Mouse (Mus musculus) CD4-positive, CD25-positive, alpha-beta regulatory T cell, adult 2 months (primary cell): ENCODE measurements around the gene Mapre1.
"Not testable (repeated sequence)": the region's sequence is repeated elsewhere in the genome, so short reads cannot be mapped to it uniquely, and the experiment has no call there.

ENCODE experiments used
- DNase-seq: peaks from one replicate; pipeline ENCODE4 v3.0.0-alpha.2; 2012; ENCODE audit warnings: low read depth, low spot score

Gene Mapre1

DNA sequence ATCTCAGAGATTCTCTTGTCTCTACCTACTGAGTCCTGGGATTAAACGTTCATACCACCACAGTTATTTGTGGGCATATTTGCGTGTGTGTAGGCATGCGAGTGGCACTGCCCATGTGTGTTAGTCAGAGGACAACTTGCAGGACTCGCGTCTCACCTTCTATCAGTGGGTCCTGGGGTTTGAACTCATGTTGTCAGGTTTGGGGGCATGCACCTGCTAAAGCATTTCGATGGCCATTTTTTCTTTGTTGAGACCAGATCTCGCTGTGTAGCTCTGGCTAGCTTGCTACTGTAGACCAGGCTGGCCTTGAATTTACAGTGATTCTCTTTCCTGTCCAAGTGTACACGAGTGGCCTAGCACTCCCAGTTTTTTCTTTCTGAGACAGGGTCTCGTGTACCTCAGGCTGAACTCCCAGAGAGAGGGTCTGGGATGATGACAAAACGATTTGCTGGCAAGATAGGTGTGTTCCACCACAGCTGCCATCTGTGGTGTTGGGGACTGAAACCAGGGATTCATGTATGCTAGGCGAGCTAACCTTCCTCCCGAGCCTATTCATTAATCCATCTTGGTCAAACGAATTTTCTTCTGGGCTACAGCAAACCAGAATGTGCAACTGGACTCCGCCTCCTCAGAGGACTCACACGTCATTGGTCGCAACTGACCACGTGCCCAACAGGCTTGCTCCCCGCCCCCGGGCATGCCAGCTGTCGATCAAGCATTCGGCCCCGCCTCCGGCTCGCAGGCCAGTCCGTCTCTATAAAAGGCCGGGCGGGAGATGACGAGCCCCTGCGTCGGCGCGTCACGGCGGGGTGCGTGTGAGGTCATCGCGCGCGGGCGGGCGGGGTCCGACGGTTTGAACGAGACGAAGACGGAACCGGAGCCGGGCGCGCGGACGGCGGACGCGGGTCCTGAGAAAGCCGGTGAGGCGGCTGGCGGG, at the start of gene Mapre1:
Gene Mapre1, plus strand, starts transcription at position 775 of the 937 bp plus-strand sequence.
- peak; percentile 100 for DNase-seq

DNA sequence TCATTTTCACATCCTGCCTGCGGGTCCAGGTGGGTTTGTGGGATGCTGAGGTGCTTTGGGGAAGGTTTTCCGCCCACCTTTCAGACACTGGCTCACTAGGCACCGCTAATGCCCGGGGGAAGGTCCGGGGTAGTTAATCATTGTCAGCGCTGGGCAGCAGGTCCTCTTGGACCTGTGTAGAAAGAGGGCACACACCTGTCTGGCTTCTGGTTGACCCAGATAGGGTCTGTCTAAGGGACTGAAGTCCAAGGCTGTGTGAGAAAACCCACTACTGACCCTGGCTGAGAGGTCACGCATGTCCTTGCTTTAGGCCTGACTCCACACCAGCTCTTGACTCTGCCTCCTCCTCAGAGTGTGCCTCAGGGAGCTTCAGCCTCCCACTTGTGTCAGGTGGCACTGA, 47.7 kb upstream of the Mapre1 start:
- not testable (repeated sequence) for DNase-seq

DNA sequence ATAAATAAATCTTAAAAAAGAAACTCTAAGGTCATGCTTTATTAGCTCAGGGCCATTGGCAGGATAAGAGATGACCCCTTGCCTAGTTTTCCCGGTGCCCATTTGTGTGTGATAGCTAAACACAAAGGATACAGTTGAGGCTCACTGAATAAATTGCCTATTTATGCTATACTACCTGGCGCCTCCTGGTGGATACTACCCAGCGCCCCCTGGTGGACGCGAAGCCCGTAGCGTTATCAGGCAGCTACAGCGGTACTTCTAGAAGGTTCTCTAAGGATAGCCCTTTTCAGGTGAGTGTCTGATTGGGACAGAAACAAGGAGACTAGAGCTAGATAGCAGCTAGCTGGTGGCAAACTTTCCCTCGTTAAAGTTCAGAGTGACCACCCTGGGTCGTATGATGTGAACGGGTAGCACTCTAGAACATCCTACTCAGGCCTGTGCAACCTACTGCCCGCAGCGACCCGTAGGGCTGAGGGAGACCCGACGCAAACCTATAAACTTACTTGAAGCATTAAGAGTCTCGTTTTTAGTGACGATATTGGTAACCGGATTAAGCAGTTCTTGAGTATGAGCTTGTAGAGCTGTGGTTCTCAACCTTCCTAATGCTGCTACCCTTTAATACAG, 46.5 kb upstream of the Mapre1 start:
- DNase-seq, result peak; percentile 84

DNA sequence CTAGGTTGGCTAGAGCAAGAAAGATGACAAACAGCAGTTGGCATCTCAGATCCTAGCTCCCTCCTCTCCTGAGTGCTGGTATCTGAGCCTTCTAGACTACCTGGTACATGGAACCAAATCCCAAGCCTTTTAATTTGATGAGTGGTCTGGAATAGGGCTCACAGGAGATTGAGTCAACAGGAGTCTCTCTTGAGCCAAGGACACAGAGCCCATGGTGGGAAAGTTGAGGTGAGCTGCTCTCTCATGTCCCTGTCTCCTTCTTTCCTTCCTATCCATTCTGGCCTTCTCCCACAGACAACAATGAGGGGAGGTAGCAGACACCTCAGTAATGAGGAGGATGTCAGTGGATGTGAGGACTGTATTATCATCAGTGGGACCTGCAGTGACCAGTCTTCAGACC, 44.7 kb upstream of the Mapre1 start, which contains the start of gene Dnmt3c:
Gene Dnmt3c, plus strand, starts transcription at position 301 of the 400 bp plus-strand sequence.
- DNase-seq, result no peak

DNA sequence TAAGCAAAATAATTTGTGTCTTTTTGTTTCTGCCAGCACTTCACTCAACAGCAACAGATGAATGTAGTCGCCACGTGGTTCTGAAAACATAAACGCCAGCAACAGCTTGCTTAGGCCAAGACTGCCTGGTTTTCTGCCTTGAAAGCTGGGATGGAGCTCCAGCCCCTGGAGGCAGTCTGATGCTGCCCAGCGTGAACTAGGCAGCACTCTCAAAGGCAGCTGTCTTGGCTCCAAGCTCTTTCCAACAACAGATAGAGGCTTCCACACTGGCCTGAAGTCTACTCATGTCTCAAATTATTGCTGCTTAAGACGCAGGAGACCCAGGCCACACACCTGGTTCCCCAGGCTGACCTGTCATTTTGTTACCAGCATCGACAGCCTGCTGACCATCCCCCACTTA, 37.7 kb upstream of the Mapre1 start:
- no peak for DNase-seq

DNA sequence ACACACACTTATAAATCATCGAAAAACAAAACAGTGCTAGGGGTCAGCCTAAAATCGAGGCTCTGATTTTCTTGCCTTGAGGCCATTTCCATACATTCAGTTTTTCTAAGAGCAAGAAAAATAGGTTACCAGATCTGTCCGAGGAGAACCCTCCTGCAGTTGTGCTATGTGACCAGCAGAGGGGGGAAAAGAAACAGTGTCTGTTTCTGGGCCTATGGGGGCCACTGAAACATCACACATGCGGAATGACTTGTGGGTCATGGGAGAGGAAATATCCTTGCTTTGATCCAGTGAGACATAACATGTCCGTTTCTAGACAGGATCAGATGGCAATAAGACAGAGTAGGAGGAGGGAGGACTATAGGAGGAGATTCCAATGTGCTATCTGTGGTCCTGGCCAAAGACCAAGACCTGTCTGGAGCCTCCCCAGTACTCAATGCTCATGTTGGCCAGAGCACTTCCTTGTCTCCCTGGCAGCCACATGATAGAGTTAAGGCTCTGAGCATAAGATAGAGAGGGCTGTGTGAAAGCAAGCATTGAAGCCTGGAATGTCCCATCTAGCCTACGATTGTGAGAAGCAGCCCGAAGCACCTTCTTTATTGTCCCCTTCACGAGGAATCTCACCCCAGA, 30.3 kb upstream of the Mapre1 start:
- peak; percentile 59 for DNase-seq

DNA sequence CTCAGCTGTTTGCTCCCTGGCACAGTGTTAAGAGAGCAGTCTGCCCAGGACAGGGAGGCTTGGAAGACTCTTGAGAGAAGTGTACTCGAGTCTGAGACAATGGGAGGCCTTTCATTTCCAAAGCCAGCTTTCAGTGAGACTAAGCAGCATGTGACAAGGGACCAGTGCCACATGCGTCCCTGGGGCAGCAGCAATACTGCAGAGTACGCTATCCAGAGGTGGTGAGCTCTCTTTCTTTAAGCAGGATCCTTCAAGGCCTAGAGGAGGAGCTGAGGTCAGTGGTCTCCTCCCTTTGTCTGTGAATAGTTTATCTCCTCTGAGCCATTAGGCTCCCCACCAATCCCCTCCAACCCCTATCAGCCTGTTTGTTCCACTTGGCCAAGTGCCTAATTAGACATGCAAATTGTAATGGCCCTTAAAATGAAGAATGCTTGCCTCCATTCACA, 28.4 kb upstream of the Mapre1 start:
- no peak for DNase-seq

DNA sequence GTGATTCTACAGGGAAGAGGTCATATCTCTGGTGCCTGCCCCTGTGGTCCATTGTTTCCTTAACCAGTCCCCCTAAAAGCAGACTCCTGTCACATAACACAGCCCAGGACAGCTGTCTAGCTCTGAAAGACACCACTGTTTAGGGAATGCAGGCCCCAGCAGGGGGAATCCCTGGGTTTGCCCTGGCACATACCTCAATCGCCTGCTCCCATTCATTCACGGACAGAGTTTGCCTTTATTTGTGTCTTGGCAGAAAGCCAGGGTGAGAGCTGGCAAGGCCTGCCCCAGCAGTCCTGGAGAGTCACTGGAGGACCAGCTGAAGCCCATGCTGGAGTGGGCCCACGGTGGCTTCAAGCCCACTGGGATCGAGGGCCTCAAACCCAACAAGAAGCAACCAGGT, 27.8 kb upstream of the Mapre1 start:
- no peak for DNase-seq

DNA sequence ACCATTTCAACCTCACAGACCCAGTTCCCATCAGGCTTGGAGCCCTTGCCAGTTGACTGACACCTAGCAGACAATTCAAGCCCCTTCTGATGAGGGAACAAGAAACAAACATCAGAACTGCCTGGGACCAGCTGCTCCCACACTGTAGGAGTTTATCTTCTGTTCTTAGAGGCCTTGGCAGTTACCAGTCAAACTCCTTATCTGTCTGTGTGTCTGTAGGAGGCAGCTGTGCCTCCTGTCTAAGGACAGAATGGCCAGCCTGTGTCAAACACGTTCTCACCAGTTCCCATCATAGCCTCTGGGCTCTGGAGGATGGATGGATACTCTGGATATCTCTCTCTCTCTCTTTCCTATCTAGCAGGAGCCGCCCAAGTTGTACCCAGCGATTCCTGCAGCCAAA, 23.2 kb upstream of the Mapre1 start:
- not testable (repeated sequence) for DNase-seq

DNA sequence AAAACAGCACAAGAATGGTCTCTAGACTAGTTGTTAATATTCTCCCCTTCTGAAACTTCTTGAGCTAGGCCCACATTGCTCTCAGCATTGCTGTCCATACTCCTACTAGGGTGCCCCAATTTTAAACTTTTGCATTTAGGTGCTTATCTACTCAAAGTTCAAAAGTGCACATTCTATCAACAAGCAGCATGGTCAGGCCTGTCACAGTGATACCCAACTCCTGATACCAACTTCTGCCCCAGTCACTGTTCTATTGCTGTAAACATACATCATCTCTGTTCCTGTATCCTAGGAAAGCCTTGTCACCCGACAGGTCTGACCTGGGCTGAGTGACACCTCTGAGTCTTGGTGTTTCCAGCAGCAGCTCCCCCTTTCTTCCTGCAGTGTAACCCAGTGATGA, 18.0 kb upstream of the Mapre1 start:
- DNase-seq, result no peak

DNA sequence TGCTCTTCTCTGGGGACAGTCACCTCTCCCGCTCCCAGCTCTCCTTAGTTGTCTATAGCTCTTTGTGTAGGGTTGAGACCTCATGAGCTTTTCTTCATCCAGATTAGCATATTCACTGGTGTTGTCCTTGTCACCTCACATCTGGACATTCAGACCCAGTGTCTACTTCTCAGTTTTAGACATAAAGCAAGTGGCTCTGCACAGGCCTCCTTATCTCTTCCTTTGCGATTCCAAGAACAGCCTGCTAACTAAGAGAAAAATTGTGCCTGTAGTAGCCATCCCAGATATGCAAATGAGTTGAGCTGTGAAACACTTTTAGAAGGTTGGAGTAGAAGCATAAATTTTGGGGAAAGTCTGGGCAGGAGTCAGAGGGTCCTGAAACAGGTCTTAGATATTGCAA, 16.6 kb upstream of the Mapre1 start:
- no peak for DNase-seq

DNA sequence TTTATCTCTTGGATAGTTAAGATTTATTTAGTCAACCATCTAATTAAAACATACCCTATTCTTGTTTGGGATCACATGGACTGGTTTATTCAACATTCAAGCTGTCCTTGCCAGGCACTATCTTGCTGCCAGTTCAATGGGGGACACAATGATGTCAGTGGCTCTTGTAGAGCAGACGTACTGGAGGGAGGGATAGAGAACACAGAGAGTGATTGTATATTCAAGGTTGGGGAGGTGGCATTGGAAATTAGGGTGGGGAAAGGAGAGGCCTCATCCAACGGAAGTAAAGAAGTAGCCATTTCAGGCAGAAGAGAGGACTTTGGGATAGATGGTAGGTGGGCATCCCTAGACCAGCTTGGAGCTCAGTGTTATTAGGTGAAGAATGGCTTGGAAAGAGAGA, 16.2 kb upstream of the Mapre1 start:
- no peak for DNase-seq

DNA sequence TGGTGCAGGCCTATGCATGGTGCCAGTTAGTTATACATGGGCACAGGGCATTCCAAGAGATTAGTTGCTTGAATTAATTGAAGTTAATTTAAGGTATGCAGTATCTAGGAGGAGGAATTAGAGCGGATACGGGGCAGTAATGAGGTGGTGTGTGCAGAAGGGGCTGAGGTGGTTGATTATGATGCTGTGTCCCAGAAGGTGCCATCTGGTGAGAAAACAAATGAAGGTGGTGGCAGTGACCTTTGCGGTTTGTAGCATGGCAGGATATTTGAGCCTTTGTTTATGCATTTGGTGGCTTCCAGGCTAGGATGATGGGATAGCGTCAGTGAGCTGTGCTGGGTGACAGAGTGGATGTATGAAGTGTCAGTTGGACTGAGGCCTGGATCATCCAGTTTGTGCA, 15.8 kb upstream of the Mapre1 start:
- no peak for DNase-seq

DNA sequence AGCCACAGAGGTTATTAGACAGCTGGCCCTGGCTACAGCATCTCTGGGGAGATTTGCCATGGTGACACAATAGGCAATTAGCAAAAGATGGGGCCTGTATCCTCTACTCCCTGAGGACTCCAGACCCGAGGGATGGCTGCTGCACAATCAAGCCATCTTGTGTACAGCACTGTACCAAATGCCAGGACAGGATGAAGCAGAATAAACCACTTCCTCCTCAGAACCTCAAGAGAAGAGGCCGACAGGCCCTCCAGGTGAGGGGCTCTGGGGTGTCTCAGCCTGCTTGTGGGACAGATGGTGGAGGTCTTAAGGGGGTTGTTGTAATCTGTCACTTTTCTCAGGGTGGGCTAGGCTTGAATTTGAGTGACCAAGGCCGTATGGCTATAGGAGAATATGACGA, 7.0 kb upstream of the Mapre1 start:
- DNase-seq, result peak; percentile 13

DNA sequence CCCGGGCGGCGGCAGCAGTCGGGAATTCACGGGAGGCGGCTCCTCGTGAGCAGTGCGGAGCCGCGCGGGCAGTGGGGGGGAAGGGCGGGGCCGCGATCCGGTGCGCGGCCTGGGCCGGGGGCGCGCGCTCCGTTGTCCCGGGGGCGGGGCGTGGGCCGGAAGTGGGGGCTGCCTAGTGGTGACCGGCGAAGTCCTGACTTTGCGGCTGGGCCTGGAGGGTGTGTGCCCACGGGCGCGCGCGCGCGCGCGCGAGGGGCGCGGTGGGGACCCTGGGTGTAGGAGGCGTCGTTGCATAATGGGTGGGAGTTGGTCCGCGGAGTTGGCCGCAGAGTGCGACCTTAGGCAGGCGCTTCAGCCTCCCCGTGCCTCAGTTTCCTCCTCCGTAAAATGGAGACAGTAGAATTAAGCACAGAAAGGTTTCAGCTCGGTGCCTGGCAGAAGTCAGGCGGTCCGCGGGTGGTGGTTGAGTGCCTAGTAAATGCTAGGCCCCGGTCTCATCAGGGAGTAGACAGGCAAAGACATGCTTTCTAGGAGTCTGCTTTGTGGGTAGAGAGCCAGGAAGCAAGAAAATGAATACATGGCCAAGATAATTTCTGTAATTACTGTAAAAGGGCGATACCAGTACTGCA, 477 bp downstream of the Mapre1 start:
- DNase-seq, result no peak

DNA sequence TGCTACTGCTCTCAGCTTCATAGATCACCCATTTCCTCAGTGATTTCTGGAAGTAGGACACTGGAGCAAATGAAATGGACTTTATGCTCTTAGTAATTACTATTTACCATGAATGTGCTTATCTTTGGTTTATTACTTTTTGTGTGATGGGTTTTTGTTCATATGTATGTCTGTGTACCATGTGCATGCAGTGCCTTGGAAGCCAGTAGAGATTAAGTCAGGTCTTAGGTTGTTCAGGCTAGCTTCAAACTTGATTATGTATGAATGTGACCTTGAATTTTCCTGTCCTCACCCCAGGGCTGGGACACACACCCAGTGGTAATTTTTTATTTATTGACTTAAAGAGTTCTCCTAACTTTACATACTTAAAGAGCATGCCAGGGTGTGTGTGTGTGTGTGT, 6.9 kb downstream of the Mapre1 start:
- DNase-seq, result no peak

DNA sequence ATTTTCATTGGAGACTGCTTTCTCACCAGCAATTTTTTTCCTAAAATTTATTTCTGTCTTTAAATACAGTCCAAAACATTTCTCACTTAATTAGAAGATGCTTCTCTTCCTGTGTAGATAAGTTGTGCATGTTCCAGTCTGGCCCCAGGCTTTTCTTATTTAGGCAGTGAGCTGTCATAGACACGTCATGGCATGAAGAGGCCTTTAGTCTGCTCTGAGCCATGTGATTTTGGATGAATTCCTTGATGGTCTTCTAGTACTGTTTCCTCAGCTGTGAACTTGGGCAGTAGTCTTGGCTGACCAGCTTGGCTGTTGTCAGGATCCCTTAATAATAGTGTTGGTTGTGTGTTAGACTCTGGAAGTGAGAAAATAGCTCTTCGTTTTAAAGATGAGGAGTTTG, 9.3 kb downstream of the Mapre1 start:
- no peak for DNase-seq

DNA sequence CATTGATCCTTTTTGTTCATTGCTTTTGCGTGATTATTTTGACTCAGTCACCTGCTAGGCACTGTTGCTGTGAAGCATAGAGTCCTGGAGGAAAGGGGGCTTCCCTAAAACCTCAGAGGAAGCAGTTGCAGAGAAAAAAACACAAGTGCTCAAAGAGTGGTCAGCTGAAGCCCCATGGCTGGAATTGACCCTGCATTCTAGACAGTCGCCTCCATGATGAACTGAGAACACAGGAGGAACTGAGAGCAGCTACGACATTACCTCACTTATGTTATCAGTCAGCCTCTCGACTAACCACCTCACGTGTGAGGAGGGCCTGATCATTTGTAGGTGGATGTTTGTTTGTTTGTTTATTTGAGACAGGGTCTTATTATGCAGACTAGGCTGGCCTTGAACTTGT, 21.0 kb downstream of the Mapre1 start:
- DNase-seq, result no peak

DNA sequence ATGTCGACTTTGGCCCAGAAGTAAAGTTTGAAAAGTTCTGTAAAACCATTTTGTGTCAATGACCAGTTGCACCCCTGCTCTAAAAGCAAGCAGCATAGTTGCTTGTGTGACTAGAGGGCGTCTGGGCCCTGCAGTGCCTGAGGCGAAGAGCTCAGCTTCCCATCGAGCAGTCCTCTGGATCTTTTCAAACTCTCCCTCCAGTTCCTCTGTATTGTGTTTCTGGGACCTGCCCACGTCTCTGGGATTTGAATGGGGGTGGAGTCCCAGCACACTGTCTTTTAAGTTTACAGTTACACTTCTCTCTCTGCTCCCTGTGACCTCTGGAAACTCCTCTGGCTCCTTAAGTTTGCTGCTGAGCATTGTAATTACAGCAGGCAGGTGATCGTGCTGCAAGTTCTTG, 26.4 kb downstream of the Mapre1 start:
- DNase-seq, result no peak

DNA sequence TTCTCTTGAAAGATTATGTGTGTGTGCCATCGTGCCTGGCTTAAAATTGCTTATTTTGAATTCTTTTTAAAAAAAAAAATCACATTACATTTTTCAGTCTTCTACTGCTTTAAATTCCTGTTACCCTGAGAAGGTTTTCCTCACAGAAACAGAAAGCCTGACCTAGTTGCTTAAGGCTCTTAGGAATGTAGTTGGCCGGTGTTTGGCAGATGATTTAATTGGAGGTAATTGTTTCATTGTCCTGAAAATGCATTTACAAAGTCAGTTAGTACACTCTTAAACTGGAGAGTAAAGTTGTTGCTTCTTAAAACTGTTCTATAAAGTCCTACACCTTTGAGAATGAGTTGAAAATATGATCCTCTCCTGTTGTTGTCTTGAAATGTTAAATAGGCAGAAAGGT, 27.8 kb downstream of the Mapre1 start:
- no peak for DNase-seq

DNA sequence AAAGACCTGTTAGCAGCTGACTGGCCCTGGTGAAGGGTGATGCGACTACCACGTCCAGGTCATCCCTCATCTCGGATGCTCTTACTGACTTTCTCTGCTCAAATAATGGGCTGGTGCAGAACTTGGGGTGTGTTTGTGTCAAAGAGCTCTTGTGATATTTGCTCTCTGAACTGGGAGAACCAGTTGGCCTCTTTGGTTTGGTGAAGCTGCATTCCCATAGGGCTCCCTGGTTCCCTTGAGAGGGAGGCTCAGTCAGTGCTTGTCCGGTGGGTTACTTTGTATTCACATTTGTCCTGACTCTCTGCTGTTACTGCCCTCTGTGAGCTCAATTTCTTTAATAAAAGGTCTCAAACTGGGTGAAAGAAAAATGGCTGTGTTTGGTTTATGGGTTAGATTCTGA, 31.9 kb downstream of the Mapre1 start:
- no peak for DNase-seq

DNA sequence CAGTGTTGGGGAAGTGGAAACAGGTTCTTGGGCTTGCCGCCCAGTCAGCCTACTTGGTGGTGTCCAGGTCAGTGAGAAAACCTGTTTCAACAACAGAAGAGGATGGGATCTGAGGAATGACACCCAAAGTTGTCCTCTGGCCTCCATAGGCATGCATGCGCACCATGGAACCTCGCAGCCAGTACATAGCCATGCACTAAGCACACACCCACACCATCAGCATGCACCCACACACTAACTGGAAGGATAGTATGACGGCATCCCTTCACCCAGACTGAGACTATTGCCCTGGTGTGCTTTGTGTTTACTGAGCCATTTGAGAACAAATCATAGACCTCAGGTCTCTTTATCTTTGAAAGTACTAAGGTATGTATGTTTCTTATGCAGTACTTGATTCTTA, 34.4 kb downstream of the Mapre1 start:
- DNase-seq, result no peak
